Mouse (Mus musculus): ENCODE measurements around the gene Bcar3. TPM values are rescaled to one million over a fixed set of nuclear protein-coding genes. Genes with fewer than 3 reads are reported as not detected.

Bcar3 gene
- total and polyA plus RNA-seq, 3 experiments = 47.4 to 61.2 (median 52.0) TPM

GRCm38 (mm10) chr3:122419610-122420409, 125.9 kb downstream of the Bcar3 start (continued):
- TF ChIP-seq RAD21 (IDR thresholded peaks at IDR 0.05; ENCODE audit: low read depth, low read length) (no peak; the same call in 1 of the 2 replicates), POLR2AphosphoS2 (IDR thresholded peaks at IDR 0.05; ENCODE audit: low read depth, low read length) (no peak), MEF2A (IDR thresholded peaks at IDR 0.05; ENCODE audit: borderline replicate concordance, low read depth, low read length) (0 out of 2 replicates have a peak, but pooled peaks have one; percentile 16), CTCF (conservative IDR thresholded peaks at IDR 0.05 in 1 of 2, IDR thresholded peaks at IDR 0.05 in 1 of 2; ENCODE audit: low read depth in 2 of 2, low read length in 2 of 2) (no peak), MAZ (IDR thresholded peaks at IDR 0.05; ENCODE audit: low read depth, low read length) (no peak), BHLHE40 (IDR thresholded peaks at IDR 0.05; ENCODE audit: low read depth, low read length) (no peak), GABPA (IDR thresholded peaks at IDR 0.05; ENCODE audit: insufficient replicate concordance, low read depth, low read length) (no peak), E2F4 (IDR thresholded peaks at IDR 0.05; ENCODE audit: insufficient replicate concordance, low read depth, low read length) (no peak), ELF1 (IDR thresholded peaks at IDR 0.05; ENCODE audit: low read depth, low read length) (peak; percentile 34), NRF1 (IDR thresholded peaks at IDR 0.05; ENCODE audit: low read depth, low read length) (0 out of 2 replicates have a peak, but pooled peaks have one; percentile 13), POLR2A (IDR thresholded peaks at IDR 0.05; ENCODE audit: low read depth, low read length) (peak; percentile 76), MAX (IDR thresholded peaks at IDR 0.05; ENCODE audit: low read length) (0 out of 2 replicates have a peak, but pooled peaks have one; percentile 24)

GRCm38 (mm10) chr3:122420410-122420774, 126.5 kb downstream of the Bcar3 start:
- peak; percentile 42 for DNase-seq (ENCODE audit: extremely low read depth)
- in situ Hi-C loops (cut with MboI; ENCODE audit: low pct_ligation_motif_present, low pct_unique_long_range_greater_than_20kb, low sequenced_read_pairs) (loop anchor here (5.0 kb wide), 1 partner anchor 37 kb away; no protein-coding TSS in a partner anchor), dilution Hi-C loops (cut with MboI; ENCODE audit: extremely low pct_ligation_motif_present, extremely low pct_unique_long_range_greater_than_20kb, low sequenced_read_pairs) (no loop called here)
- Histone ChIP-seq H3K9ac (ENCODE audit: insufficient read depth, low read depth) (peak overlapping the region; percentile 75), H3K79me2 (replicated peaks; ENCODE audit: control insufficient read depth, extremely low read depth, insufficient read depth, poor library complexity, severe bottlenecking) (peaks cover 58% of the 10 kb centered on the region), H3K4me1 (ENCODE audit: control insufficient read depth in 1 of 2, insufficient read depth in 2 of 2) (peaks cover 11 to 49% of the 10 kb centered on the region in 2 experiments), H3K9me3 (replicated peaks; ENCODE audit: low read length) (no peaks in the 10 kb centered on the region), H3K27ac (ENCODE audit: insufficient read depth, low read depth) (peak overlapping the region; percentile 73), H3K4me2 (ENCODE audit: insufficient read depth, low read depth, poor library complexity, severe bottlenecking) (peak overlapping the region; percentile 23; the same call in 1 of the 2 replicates), H3K4me3 (replicated peaks in 1 of 3; ENCODE audit: low read depth in 2 of 3, low read length in 2 of 3, poor library complexity in 1 of 3) (peak overlapping the region; percentile 87 to 94 (median 89)), H3K27me3 (replicated peaks) (no peaks in the 10 kb centered on the region), H3K36me3 (replicated peaks in 1 of 2; ENCODE audit: control insufficient read depth in 1 of 2, insufficient read depth in 1 of 2, low read length in 1 of 2) (peaks cover 3 to 25% of the 10 kb centered on the region in 2 experiments)
- TF ChIP-seq IRF4 (IDR thresholded peaks at IDR 0.05; ENCODE audit: low read depth, low read length) = no peak
- TF ChIP-seq JUN (IDR thresholded peaks at IDR 0.05; ENCODE audit: insufficient read depth, low read depth, low read length) = no peak
- TF ChIP-seq NRF1 (IDR thresholded peaks at IDR 0.05; ENCODE audit: low read depth, low read length) = no peak
- TF ChIP-seq ZMIZ1 (IDR thresholded peaks at IDR 0.05; ENCODE audit: low read depth, low read length) = no peak
- no peak for TF ChIP-seq KAT2A (IDR thresholded peaks at IDR 0.05; ENCODE audit: insufficient replicate concordance, low read length)
